Mouse (Mus musculus): Measurements from ENCODE around the gene Ncoa4. TPM values are rescaled to one million over a fixed set of nuclear protein-coding genes. Genes with fewer than 3 reads are reported as not detected.
"Not testable (repeated sequence)": the region's sequence is repeated elsewhere in the genome, so short reads cannot be mapped to it uniquely, and the experiment has no call there.

Ncoa4 gene
- polyA plus RNA-seq, 1 experiment from 2014 or later: 105 TPM

DNA sequence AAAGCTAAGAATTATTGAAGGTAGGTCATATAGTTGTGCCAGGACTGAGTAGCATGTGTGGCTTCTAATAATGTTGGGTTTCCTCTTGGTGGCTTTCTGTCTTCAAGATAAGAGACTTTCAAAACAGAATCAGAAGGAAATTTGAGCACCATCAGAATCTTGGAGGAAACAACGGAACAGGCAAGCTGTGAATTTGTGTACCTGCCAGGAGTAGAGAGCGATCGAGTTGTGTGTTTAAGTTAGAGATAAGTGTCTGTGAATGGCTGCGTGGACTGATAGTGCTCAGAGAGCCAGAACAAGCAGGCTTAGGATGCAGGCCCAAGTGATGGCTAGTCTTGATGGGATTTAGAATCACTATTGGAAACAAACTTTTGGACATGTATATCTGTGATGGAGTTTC is 27.8 kb upstream of the Ncoa4 start:
- ATAC-seq (ENCODE audit: insufficient read depth) (no peak), DNase-seq (no peak)
- no peaks in the 10 kb centered on the region for H3K4me1 ChIP-seq (ENCODE audit: insufficient read depth)
- H3K9ac ChIP-seq: no peak overlapping the region
- H3K27ac ChIP-seq (ENCODE audit: low read depth): no peak overlapping the region
- no peaks in the 10 kb centered on the region for H3K9me3 ChIP-seq (ENCODE audit: low read depth, low read length)
- no peaks in the 10 kb centered on the region for H3K36me3 ChIP-seq (ENCODE audit: insufficient read depth)
- H3K4me2 ChIP-seq: no peak overlapping the region
- TF ChIP-seq CTCF (IDR thresholded peaks at IDR 0.05; ENCODE audit: low read depth): no peak
- WGBS: 30% methylated on average over 4 of the region's 4 CpGs
- H3K4me3 ChIP-seq (ENCODE audit: low read depth, low read length): no peak overlapping the region
- H3K27me3 ChIP-seq (ENCODE audit: insufficient read depth, low read length): no peaks in the 10 kb centered on the region

DNA sequence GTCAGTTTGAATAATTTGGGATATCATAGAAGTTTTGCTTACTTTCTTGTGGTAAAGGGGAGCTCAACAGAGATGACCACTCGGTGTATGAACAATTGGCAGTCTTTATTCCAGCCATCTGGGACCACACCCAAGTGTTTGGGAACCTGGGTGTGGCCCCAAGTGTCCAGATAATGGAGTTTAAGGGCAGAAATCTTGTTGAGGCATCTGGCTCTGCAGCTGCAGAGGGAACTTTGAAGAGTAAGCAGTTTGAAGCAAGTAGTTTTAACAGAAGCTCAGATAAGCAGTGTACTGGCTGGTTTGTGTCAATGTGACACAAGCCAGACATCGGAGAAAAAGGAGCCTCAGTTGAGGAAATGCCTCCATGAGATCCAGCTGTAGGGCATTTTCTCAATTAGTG is 25.4 kb upstream of the Ncoa4 start:
- no peak for TF ChIP-seq CTCF (IDR thresholded peaks at IDR 0.05; ENCODE audit: low read depth)
- Histone ChIP-seq H3K4me2 (no peak overlapping the region), H3K4me1 (ENCODE audit: insufficient read depth) (no peaks in the 10 kb centered on the region), H3K27me3 (ENCODE audit: insufficient read depth, low read length) (no peaks in the 10 kb centered on the region), H3K36me3 (ENCODE audit: insufficient read depth) (no peaks in the 10 kb centered on the region), H3K9ac (no peak overlapping the region), H3K9me3 (ENCODE audit: low read depth, low read length) (no peaks in the 10 kb centered on the region), H3K4me3 (ENCODE audit: low read depth, low read length) (no peak overlapping the region), H3K27ac (ENCODE audit: low read depth) (no peak overlapping the region)
- DNase-seq: no peak
- no peak for ATAC-seq (ENCODE audit: insufficient read depth)
- WGBS: 44% methylated on average over 2 of the region's 2 CpGs

DNA sequence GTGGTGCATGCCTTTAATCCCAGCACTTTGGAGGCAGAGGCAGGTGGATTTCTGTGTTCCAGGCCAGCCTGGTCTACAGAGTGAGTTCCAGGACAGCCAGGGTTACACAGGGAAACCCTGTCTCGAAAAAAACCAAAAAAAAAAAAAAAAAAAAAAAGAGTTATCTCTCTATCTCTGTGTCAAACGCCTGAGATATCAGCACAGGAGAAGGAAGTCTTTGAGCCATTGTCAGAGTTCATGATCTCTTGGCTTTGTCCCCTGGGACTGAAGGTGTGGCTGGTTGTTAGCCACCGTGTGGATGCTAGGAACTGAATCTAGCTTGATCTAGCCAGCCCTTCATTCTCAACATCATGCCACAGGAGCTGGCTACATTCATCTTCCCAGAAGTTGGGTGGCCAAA is 23.2 kb upstream of the Ncoa4 start:
- H3K4me2 ChIP-seq; H3K9ac ChIP-seq; ATAC-seq (ENCODE audit: insufficient read depth); H3K4me1 ChIP-seq (ENCODE audit: insufficient read depth); H3K9me3 ChIP-seq (ENCODE audit: low read depth, low read length); H3K36me3 ChIP-seq (ENCODE audit: insufficient read depth); H3K4me3 ChIP-seq (ENCODE audit: low read depth, low read length); H3K27ac ChIP-seq (ENCODE audit: low read depth); DNase-seq; H3K27me3 ChIP-seq (ENCODE audit: insufficient read depth, low read length): not testable (repeated sequence)
- WGBS: 43% methylated on average over 3 of the region's 3 CpGs

- no peaks in the 10 kb centered on the region for H3K36me3 ChIP-seq (ENCODE audit: insufficient read depth)
- H3K4me1 ChIP-seq (ENCODE audit: insufficient read depth): no peaks in the 10 kb centered on the region
- TF ChIP-seq CTCF (IDR thresholded peaks at IDR 0.05; ENCODE audit: low read depth): no peak
- WGBS: 73% methylated on average over 5 of the region's 5 CpGs
- H3K27ac ChIP-seq (ENCODE audit: low read depth): no peak overlapping the region
- ATAC-seq (ENCODE audit: insufficient read depth): no peak
- H3K9me3 ChIP-seq (ENCODE audit: low read depth, low read length): no peaks in the 10 kb centered on the region
- no peak overlapping the region for H3K4me2 ChIP-seq
- DNase-seq: no peak
- H3K9ac ChIP-seq: no peak overlapping the region
- no peak overlapping the region for H3K4me3 ChIP-seq (ENCODE audit: low read depth, low read length)
- H3K27me3 ChIP-seq (ENCODE audit: insufficient read depth, low read length): no peaks in the 10 kb centered on the region
Measured at GRCm38 (mm10) chr14:32140359-32140965, 19.2 kb upstream of the Ncoa4 start.

DNA sequence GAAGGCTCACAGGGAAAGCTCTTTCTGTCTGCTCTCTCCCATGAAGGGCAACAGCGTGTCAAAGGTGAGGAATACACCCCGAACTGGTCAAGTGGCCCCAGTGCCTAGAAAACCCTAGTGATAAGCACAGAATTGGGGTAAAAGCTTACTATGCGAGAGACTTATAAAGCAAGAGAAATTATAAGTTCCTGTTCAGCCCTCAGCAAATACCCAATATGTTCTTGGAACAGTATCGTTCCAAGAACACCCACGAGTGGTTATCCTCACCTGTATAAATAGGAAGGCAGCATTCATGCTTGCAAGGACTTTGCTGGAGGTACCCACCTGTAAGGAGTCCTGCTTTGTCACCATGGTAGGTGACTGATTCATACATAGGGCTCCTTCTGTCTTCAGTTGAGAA is 17.9 kb upstream of the Ncoa4 start, which contains the start of gene Msmb:
Gene Msmb (plus strand): TSS at position 301 of the 400 bp plus-strand sequence.
- DNase-seq (no peak), ATAC-seq (ENCODE audit: insufficient read depth) (no peak)
- H3K9ac ChIP-seq: no peak within 1 kb of the TSS
- TF ChIP-seq CTCF (IDR thresholded peaks at IDR 0.05; ENCODE audit: low read depth): no peak
- 76% methylated on average over 5 of the region's 5 CpGs for WGBS
- H3K4me1 ChIP-seq (ENCODE audit: insufficient read depth): no peaks in the 10 kb centered on the region
- H3K27me3 ChIP-seq (ENCODE audit: insufficient read depth, low read length): no peaks in the 10 kb centered on the region
- H3K4me2 ChIP-seq: no peak within 1 kb of the TSS
- H3K27ac ChIP-seq (ENCODE audit: low read depth): no peak within 1 kb of the TSS
- H3K4me3 ChIP-seq (ENCODE audit: low read depth, low read length): no peak within 1 kb of the TSS
- H3K9me3 ChIP-seq (ENCODE audit: low read depth, low read length): no peaks in the 10 kb centered on the region; the same call in 1 of the 2 replicates
- H3K36me3 ChIP-seq (ENCODE audit: insufficient read depth): no peaks in the 10 kb centered on the region

GRCm38 (mm10) chr14:32144734-32145133 is 14.9 kb upstream of the Ncoa4 start:
- Histone ChIP-seq H3K4me1 (ENCODE audit: insufficient read depth) (no peaks in the 10 kb centered on the region), H3K4me2 (no peak overlapping the region), H3K27me3 (ENCODE audit: insufficient read depth, low read length) (no peaks in the 10 kb centered on the region), H3K9ac (no peak overlapping the region), H3K9me3 (ENCODE audit: low read depth, low read length) (no peaks in the 10 kb centered on the region; the same call in 1 of the 2 replicates), H3K36me3 (ENCODE audit: insufficient read depth) (no peaks in the 10 kb centered on the region), H3K27ac (ENCODE audit: low read depth) (no peak overlapping the region), H3K4me3 (ENCODE audit: low read depth, low read length) (no peak overlapping the region)
- TF ChIP-seq CTCF (IDR thresholded peaks at IDR 0.05; ENCODE audit: low read depth): no peak
- DNase-seq: no peak
- no peak for ATAC-seq (ENCODE audit: insufficient read depth)

- no peak overlapping the region for H3K4me3 ChIP-seq (ENCODE audit: low read depth, low read length)
- no peak overlapping the region for H3K4me2 ChIP-seq
- H3K9me3 ChIP-seq (ENCODE audit: low read depth, low read length): no peaks in the 10 kb centered on the region; the same call in 1 of the 2 replicates
- no peaks in the 10 kb centered on the region for H3K27me3 ChIP-seq (ENCODE audit: insufficient read depth, low read length)
- DNase-seq (no peak), ATAC-seq (ENCODE audit: insufficient read depth) (no peak)
- H3K9ac ChIP-seq: no peak overlapping the region
- H3K4me1 ChIP-seq (ENCODE audit: insufficient read depth): no peaks in the 10 kb centered on the region
- 65% methylated on average over 4 of the region's 4 CpGs for WGBS
- H3K27ac ChIP-seq (ENCODE audit: low read depth): 0 out of 2 replicates have a peak overlapping the region, but pooled peaks have one; percentile 12
- no peak for TF ChIP-seq CTCF (IDR thresholded peaks at IDR 0.05; ENCODE audit: low read depth)
- no peaks in the 10 kb centered on the region for H3K36me3 ChIP-seq (ENCODE audit: insufficient read depth)
Measured at GRCm38 (mm10) chr14:32145401-32145800, 14.3 kb upstream of the Ncoa4 start.

Measured in lung, embryonic 14.5 days (tissue).